Mouse (Mus musculus) neural tube, embryonic 12.5 days (tissue): ENCODE measurements around the gene Foxi3. TPM values are rescaled to one million over a fixed set of nuclear protein-coding genes. Genes with fewer than 3 reads are reported as not detected.

Experiments used
- ATAC-seq: fragments of 200-750 bp; cut with Nextera tagmentation; 2 replicates; pipeline ENCODE4 v1.8.0; 2017; ENCODE audit warnings: low read depth, mild to moderate bottlenecking, moderate TSS enrichment, moderate library complexity; ENCODE audit not compliant: low FRiP score
- H3K27ac ChIP-seq: fragments of 300-500 bp; sonication (generic); 2 replicates; pipeline ENCODE4 v1.5.1; 2016
- H3K27me3 ChIP-seq: fragments of 300-500 bp; sonication (generic); replicated peaks from 2 replicates; pipeline ENCODE4 v1.6.1; 2016; ENCODE audit warnings: mild to moderate bottlenecking
- H3K36me3 ChIP-seq: fragments of 300-500 bp; sonication (generic); 2 replicates; pipeline ENCODE4 v1.6.1; 2016; ENCODE audit warnings: mild to moderate bottlenecking
- H3K4me1 ChIP-seq: fragments of 300-500 bp; sonication (generic); 2 replicates; pipeline ENCODE4 v1.6.1; 2016
- H3K4me2 ChIP-seq: fragments of 300-500 bp; sonication (generic); replicated peaks from 2 replicates; pipeline ENCODE4 v1.6.1; 2016; ENCODE audit warnings: mild to moderate bottlenecking
- H3K4me3 ChIP-seq: fragments of 300-500 bp; sonication (generic); 2 replicates; pipeline ENCODE4 v1.5.1; 2016
- H3K9ac ChIP-seq: fragments of 300-500 bp; sonication (generic); 2 replicates; pipeline ENCODE4 v1.6.1; 2016; ENCODE audit warnings: mild to moderate bottlenecking
- H3K9me3 ChIP-seq: fragments of 300-500 bp; sonication (generic); 2 replicates; pipeline ENCODE4 v1.6.1; 2016; ENCODE audit warnings: mild to moderate bottlenecking
- WGBS: fragments of 180-500 bp; shearing (Covaris S2); methylation state at CpG from one replicate; pipeline ENCODE4 v1.1.7; 2016; 5-methylcytosine and 5-hydroxymethylcytosine counted together
- polyA plus RNA-seq: library from polyadenylated mRNA; unstranded; fragments of >200 nt; fragmentation: Nextera tagmentation; extraction: Ambion mirVana; gene quantifications from 2 replicates; pipeline ENCODE4 v1.2.1, GENCODE M21; 2016

Foxi3 gene
- polyA plus RNA-seq = not detected in 2 replicates

- no peak within 1 kb of the TSS for H3K27ac ChIP-seq
- peak within 1 kb of the TSS; percentile 26; the same call in 1 of the 2 replicates for H3K9ac ChIP-seq
- peak within 1 kb of the TSS; percentile 86 for H3K4me2 ChIP-seq
- peaks cover 65% of the 10 kb centered on the region for H3K27me3 ChIP-seq
- H3K36me3 ChIP-seq = no peaks in the 10 kb centered on the region
- peak within 1 kb of the TSS; percentile 38 for H3K4me3 ChIP-seq
- ATAC-seq = peak; percentile 64
- H3K9me3 ChIP-seq = no peaks in the 10 kb centered on the region
- peaks cover 13% of the 10 kb centered on the region for H3K4me1 ChIP-seq
- under 1% methylated on average over 66 of the region's 67 CpGs for WGBS
Observed at GRCm38 (mm10) chr6:70956285-70956912, at the start of gene Foxi3. Gene Foxi3 (plus strand): TSS chr6:70956531.

GRCm38 (mm10) chr6:70909572-70909971 lies 46.8 kb upstream of the Foxi3 start:
- no peak overlapping the region for H3K4me3 ChIP-seq
- peaks cover 13% of the 10 kb centered on the region for H3K36me3 ChIP-seq
- ATAC-seq = no peak
- no peak overlapping the region for H3K27ac ChIP-seq
- WGBS = 90% methylated on average over 7 of the region's 7 CpGs
- H3K9ac ChIP-seq = no peak overlapping the region
- no peaks in the 10 kb centered on the region for H3K9me3 ChIP-seq
- H3K4me2 ChIP-seq = no peak overlapping the region
- 0 out of 2 replicates have a peak, but pooled peaks cover 5% of the 10 kb centered on the region for H3K27me3 ChIP-seq
- H3K4me1 ChIP-seq = no peaks in the 10 kb centered on the region

- H3K9me3 ChIP-seq = no peaks in the 10 kb centered on the region
- no peak for ATAC-seq
- no peak overlapping the region for H3K9ac ChIP-seq
- no peaks in the 10 kb centered on the region for H3K4me1 ChIP-seq
- H3K4me2 ChIP-seq = no peak overlapping the region
- 80% methylated on average over 4 of the region's 4 CpGs for WGBS
- H3K27ac ChIP-seq = no peak overlapping the region
- H3K36me3 ChIP-seq = peaks cover 10% of the 10 kb centered on the region
- H3K4me3 ChIP-seq = no peak overlapping the region
- H3K27me3 ChIP-seq = 0 out of 2 replicates have a peak, but pooled peaks cover 5% of the 10 kb centered on the region
Observed at GRCm38 (mm10) chr6:70910285-70910684, 46.0 kb upstream of the Foxi3 start.

GRCm38 (mm10) chr6:70911668-70912395 lies 44.5 kb upstream of the Foxi3 start:
- H3K9ac ChIP-seq = no peak overlapping the region
- no peaks in the 10 kb centered on the region for H3K9me3 ChIP-seq
- no peak; the same call in 1 of the 2 replicates for ATAC-seq
- H3K27ac ChIP-seq = no peak overlapping the region
- no peak overlapping the region for H3K4me3 ChIP-seq
- peaks cover under 1% of the 10 kb centered on the region; the same call in 1 of the 2 replicates for H3K36me3 ChIP-seq
- no peaks in the 10 kb centered on the region for H3K4me1 ChIP-seq
- peak overlapping the region; percentile 34 for H3K4me2 ChIP-seq
- WGBS = 16% methylated on average over 20 of the region's 20 CpGs
- 0 out of 2 replicates have a peak, but pooled peaks cover 5% of the 10 kb centered on the region for H3K27me3 ChIP-seq

- 81% methylated on average over 7 of the region's 7 CpGs for WGBS
- Histone ChIP-seq H3K27ac (no peak overlapping the region), H3K9ac (no peak overlapping the region), H3K27me3 (0 out of 2 replicates have a peak, but pooled peaks cover 5% of the 10 kb centered on the region), H3K4me3 (no peak overlapping the region), H3K9me3 (no peaks in the 10 kb centered on the region), H3K4me2 (peak overlapping the region; percentile 34), H3K36me3 (no peaks in the 10 kb centered on the region), H3K4me1 (no peaks in the 10 kb centered on the region)
- ATAC-seq = no peak
Observed at GRCm38 (mm10) chr6:70912396-70912765, 44.0 kb upstream of the Foxi3 start.

GRCm38 (mm10) chr6:70918827-70919226 lies 37.5 kb upstream of the Foxi3 start, which contains the start of gene Tex37:
Gene Tex37 (minus strand): TSS chr6:70918927.
- Histone ChIP-seq H3K9ac (no peak within 1 kb of the TSS), H3K4me2 (no peak within 1 kb of the TSS), H3K4me3 (no peak within 1 kb of the TSS), H3K4me1 (peaks cover 8% of the 10 kb centered on the region; the same call in 1 of the 2 replicates), H3K36me3 (no peaks in the 10 kb centered on the region), H3K9me3 (no peaks in the 10 kb centered on the region), H3K27ac (no peak within 1 kb of the TSS), H3K27me3 (no peaks in the 10 kb centered on the region)
- 86% methylated on average over 3 of the region's 3 CpGs for WGBS
- no peak for ATAC-seq

GRCm38 (mm10) chr6:70921274-70922074 lies 34.9 kb upstream of the Foxi3 start:
- WGBS = 4% methylated on average over 22 of the region's 22 CpGs
- peak overlapping the region; percentile 60 for H3K4me2 ChIP-seq
- H3K36me3 ChIP-seq = no peaks in the 10 kb centered on the region
- H3K4me3 ChIP-seq = peak overlapping the region; percentile 26; the same call in 1 of the 2 replicates
- peak; percentile 81 for ATAC-seq
- peaks cover 8% of the 10 kb centered on the region; the same call in 1 of the 2 replicates for H3K4me1 ChIP-seq
- peak overlapping the region; percentile 48 for H3K9ac ChIP-seq
- H3K9me3 ChIP-seq = no peaks in the 10 kb centered on the region
- H3K27ac ChIP-seq = peak overlapping the region; percentile 10; the same call in 1 of the 2 replicates
- H3K27me3 ChIP-seq = no peaks in the 10 kb centered on the region

GRCm38 (mm10) chr6:70931801-70932200 lies 24.5 kb upstream of the Foxi3 start:
- Histone ChIP-seq H3K4me1 (no peaks in the 10 kb centered on the region), H3K9ac (no peak overlapping the region), H3K9me3 (no peaks in the 10 kb centered on the region), H3K36me3 (no peaks in the 10 kb centered on the region), H3K27me3 (no peaks in the 10 kb centered on the region), H3K4me3 (no peak overlapping the region), H3K27ac (no peak overlapping the region), H3K4me2 (no peak overlapping the region)
- ATAC-seq = no peak
- 90% methylated on average over 2 of the region's 2 CpGs for WGBS

- no peak overlapping the region for H3K4me2 ChIP-seq
- no peaks in the 10 kb centered on the region for H3K36me3 ChIP-seq
- peaks cover 53% of the 10 kb centered on the region for H3K27me3 ChIP-seq
- peaks cover 13% of the 10 kb centered on the region for H3K4me1 ChIP-seq
- ATAC-seq = no peak
- no peak overlapping the region for H3K27ac ChIP-seq
- 76% methylated on average over 7 of the region's 7 CpGs for WGBS
- H3K4me3 ChIP-seq = no peak overlapping the region
- H3K9ac ChIP-seq = no peak overlapping the region
- H3K9me3 ChIP-seq = no peaks in the 10 kb centered on the region
Observed at GRCm38 (mm10) chr6:70953274-70953673, 3.1 kb upstream of the Foxi3 start.

- Histone ChIP-seq H3K4me1 (peaks cover 13% of the 10 kb centered on the region), H3K36me3 (no peaks in the 10 kb centered on the region), H3K27me3 (peaks cover 60% of the 10 kb centered on the region), H3K27ac (no peak overlapping the region), H3K4me2 (no peak overlapping the region), H3K9me3 (no peaks in the 10 kb centered on the region), H3K4me3 (no peak overlapping the region), H3K9ac (no peak overlapping the region)
- ATAC-seq = no peak
- WGBS = 9% methylated on average over 6 of the region's 6 CpGs
Observed at GRCm38 (mm10) chr6:70954040-70954439, 2.3 kb upstream of the Foxi3 start.

GRCm38 (mm10) chr6:70955291-70955800 lies 985 bp upstream of the Foxi3 start:
- Histone ChIP-seq H3K27me3 (peaks cover 65% of the 10 kb centered on the region), H3K9ac (no peak overlapping the region), H3K4me2 (no peak overlapping the region), H3K9me3 (no peaks in the 10 kb centered on the region), H3K4me3 (no peak overlapping the region), H3K4me1 (peaks cover 13% of the 10 kb centered on the region), H3K27ac (no peak overlapping the region), H3K36me3 (no peaks in the 10 kb centered on the region)
- no peak for ATAC-seq
- WGBS = 3% methylated on average over 14 of the region's 14 CpGs
